7 mouse cellular contexts compared by ENCODE assay signal in genomic region chr6:72454833-72455373, GRCm38 (mm10). TPM values are rescaled to one million over a fixed set of nuclear protein-coding genes. Genes with fewer than 3 reads are reported as not detected.
DNase-seq lines count a peak whose midpoint lies in the region; ATAC-seq lines count a peak whose summit lies in the region.

No protein-coding gene starts in this region.

- no peak overlapping the region for H3K9ac ChIP-seq in kidney, embryonic 16.5 days (replicated peaks; ENCODE audit: low read length)

- no peaks in the 10 kb centered on the region for H3K27me3 ChIP-seq in kidney, embryonic 16.5 days (ENCODE audit: insufficient read depth, low read length)

- peaks cover 10% of the 10 kb centered on the region; the same call in 1 of the 2 replicates for H3K4me1 ChIP-seq in kidney, embryonic 16.5 days (ENCODE audit: insufficient read depth, low read length)

- H3K4me2 ChIP-seq in kidney, embryonic 16.5 days (replicated peaks; ENCODE audit: low read depth, low read length): no peak overlapping the region

- no peak for DNase-seq in kidney, adult 8-10 months
- peak; percentile 80 for DNase-seq in adipocyte (ENCODE audit: low spot score)
- DNase-seq in embryo, embryonic 10.5 days (ENCODE audit: low spot score): no peak
- no peak for DNase-seq in natural killer cell, adult 2 months (ENCODE audit: low spot score in 2 of 2)

- no peak overlapping the region for H3K4me3 ChIP-seq in kidney, embryonic 16.5 days (ENCODE audit: low read length)

- 63% methylated on average over 7 of the region's 7 CpGs for WGBS in kidney, embryonic 16.5 days

- H3K9me3 ChIP-seq in kidney, embryonic 16.5 days (ENCODE audit: low read length): no peaks in the 10 kb centered on the region

- H3K27ac ChIP-seq in kidney, embryonic 16.5 days (ENCODE audit: low read length): peak overlapping the region; percentile 40; the same call in 1 of the 2 replicates

- ATAC-seq in kidney, embryonic 16.5 days (ENCODE audit: low FRiP score, low TSS enrichment): 0 out of 2 replicates have a peak, but pooled peaks have one; percentile 39
- ATAC-seq in erythroblast, adult 5-6 weeks (replicated peaks; ENCODE audit: low FRiP score, poor library complexity, severe bottlenecking): 0 out of 2 replicates have a peak, but pooled peaks have one; percentile 19
- ATAC-seq in megakaryocyte-erythroid progenitor cell, adult 5-6 weeks (replicated peaks; ENCODE audit: low FRiP score, low TSS enrichment, poor library complexity, severe bottlenecking): peak; percentile 23; the same call in 1 of the 2 replicates

- no peaks in the 10 kb centered on the region for H3K36me3 ChIP-seq in kidney, embryonic 16.5 days (ENCODE audit: insufficient read depth, low read length)

RNA-seq across cellular contexts. Expression of gene Mat2a, which starts 15.5 kb away (rescaled TPM):
- 456 and 460 TPM in 2 replicates for polyA plus RNA-seq in kidney, embryonic 16.5 days (2015; fragmentation: Nextera tagmentation; extraction: Ambion mirVana)
- total RNA-seq in erythroblast, adult 5-6 weeks (2015; ENCODE audit: low replicate concordance): 77.8 and 93.8 TPM in 2 replicates
- 44.9 and 67.3 TPM in 2 replicates for total RNA-seq in erythroblast, adult 5-6 weeks (2017; ENCODE audit: low replicate concordance)
- total RNA-seq in megakaryocyte-erythroid progenitor cell, adult 5-6 weeks (2014; fragmentation: Nextera tagmentation): 555 and 732 TPM in 2 replicates
- total RNA-seq in megakaryocyte-erythroid progenitor cell, adult 5-6 weeks (2017): 235 and 332 TPM in 2 replicates

RNA-seq across cellular contexts. Expression of gene Ggcx, which starts 40.8 kb away (rescaled TPM):
- polyA plus RNA-seq in kidney, embryonic 16.5 days (2015; fragmentation: Nextera tagmentation; extraction: Ambion mirVana): 31.4 and 35.6 TPM in 2 replicates
- total RNA-seq in erythroblast, adult 5-6 weeks (2015; ENCODE audit: low replicate concordance): 1.3 and 5.0 TPM in 2 replicates
- total RNA-seq in erythroblast, adult 5-6 weeks (2017; ENCODE audit: low replicate concordance): 0.85 and 2.1 TPM in 2 replicates
- total RNA-seq in megakaryocyte-erythroid progenitor cell, adult 5-6 weeks (2014; fragmentation: Nextera tagmentation): 8.6 and 11.3 TPM in 2 replicates
- 3.7 and 11.2 TPM in 2 replicates for total RNA-seq in megakaryocyte-erythroid progenitor cell, adult 5-6 weeks (2017)
